Comparison of ENCODE assay signal across 9 mouse cellular contexts in genomic region chr10:8195730-8196129, GRCm38 (mm10).
DNase-seq lines count a peak whose midpoint lies in the region; ATAC-seq and TF ChIP-seq lines count a peak whose summit lies in the region.
"Had no signal": no experiment of that assay in that cellular context is flagged by ENCODE, and none has a peak within 500 bp of the region (broad histone marks: within the 10 kb centered on the region; RNA-seq: fewer than 3 reads in every experiment).

No protein-coding gene starts in this region.

- H3K36me3 ChIP-seq in kidney, adult 2 months (ENCODE audit: control insufficient read depth, insufficient read depth, low read length): no peaks in the 10 kb centered on the region
- no peaks in the 10 kb centered on the region for H3K36me3 ChIP-seq in forebrain, embryonic 15.5 days

- peak; percentile 38 for DNase-seq in kidney, adult 2 months
- no peak for DNase-seq in kidney, adult 8-10 months
- peak; percentile 51 for DNase-seq in adipocyte (ENCODE audit: low spot score)
- peak; percentile 24 to 27 for DNase-seq in kidney, postnatal 36 days
- no peak for DNase-seq in gastrocnemius, postnatal 10 days
- no peak for DNase-seq in left cerebral cortex, adult 18-20 months (ENCODE audit: low spot score in 2 of 2)
- DNase-seq in adrenal gland, adult 2 months: no peak

- no peaks in the 10 kb centered on the region for H3K9me3 ChIP-seq in forebrain, embryonic 15.5 days

- TF ChIP-seq POLR2A in kidney, adult 2 months (IDR thresholded peaks at IDR 0.05; ENCODE audit: low read depth, low read length): no peak

- no peak overlapping the region for H3K9ac ChIP-seq in forebrain, embryonic 15.5 days (replicated peaks)

- peak; percentile 18; the same call in 1 of the 2 replicates for ATAC-seq in forebrain, embryonic 15.5 days (replicated peaks)

- no peak overlapping the region for H3K4me3 ChIP-seq in kidney, adult 2 months (ENCODE audit: insufficient read depth, low read depth, low read length)
- H3K4me3 ChIP-seq in forebrain, embryonic 15.5 days: no peak overlapping the region

- no peak overlapping the region for H3K27ac ChIP-seq in kidney, adult 2 months (ENCODE audit: insufficient read depth, low read depth, low read length)
- no peak overlapping the region for H3K27ac ChIP-seq in forebrain, embryonic 15.5 days (replicated peaks)

- 47% methylated on average over 6 of the region's 6 CpGs for WGBS in kidney, adult 2 months
- 64% methylated on average over 6 of the region's 6 CpGs for WGBS in forebrain, embryonic 15.5 days

- H3K4me1 ChIP-seq in kidney, adult 2 months (ENCODE audit: control insufficient read depth, insufficient read depth, low read length): 0 out of 2 replicates have a peak, but pooled peaks cover 5% of the 10 kb centered on the region
- H3K4me1 ChIP-seq in forebrain, embryonic 15.5 days: peaks cover 7% of the 10 kb centered on the region

- no peak for TF ChIP-seq CTCF in kidney, adult 2 months (conservative IDR thresholded peaks at IDR 0.05; ENCODE audit: insufficient read depth, insufficient read length, low read depth, low read length)

- H3K4me2 ChIP-seq in forebrain, embryonic 15.5 days (replicated peaks): no peak overlapping the region
- H3K4me2 ChIP-seq: heart, embryonic 11.5 days had no signal

- no peaks in the 10 kb centered on the region for H3K27me3 ChIP-seq in kidney, adult 2 months (replicated peaks; ENCODE audit: control insufficient read depth, insufficient read depth, low read length)
- no peaks in the 10 kb centered on the region for H3K27me3 ChIP-seq in forebrain, embryonic 15.5 days

Comparison
In these comparisons a context has a peak if more than half of its experiments do, and no peak if none do; other contexts are left out.
1. DNase-seq: peak in kidney, adult 2 months (single experiment), adipocyte (single experiment) and kidney, postnatal 36 days (2 of 2); none in kidney, adult 8-10 months (0 of 2), gastrocnemius, postnatal 10 days (single experiment), left cerebral cortex, adult 18-20 months (0 of 2) and adrenal gland, adult 2 months (single experiment).